24 mouse cellular contexts compared by ENCODE assay signal in the genomic region with DNA sequence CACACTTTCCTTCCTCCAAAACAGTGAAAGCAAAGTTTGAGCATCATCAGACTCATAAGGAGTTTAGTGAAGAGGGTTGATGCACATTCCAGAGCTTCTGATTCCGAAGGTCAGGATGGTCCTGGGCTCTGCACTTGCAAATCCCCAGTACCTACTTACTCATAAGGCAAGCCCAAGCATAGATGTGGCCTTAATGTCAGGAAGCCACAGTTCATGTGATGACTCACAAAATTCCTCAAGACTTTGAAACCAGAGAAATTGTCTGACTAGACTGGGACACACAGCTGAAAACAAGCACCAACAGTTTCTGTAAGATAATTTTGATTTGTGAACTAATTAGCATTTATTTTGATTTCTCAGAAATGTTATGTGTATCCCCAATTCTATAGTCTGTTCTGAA. TPM values are rescaled to one million over a fixed set of nuclear protein-coding genes. Genes with fewer than 3 reads are reported as not detected.
DNase-seq lines count a peak whose midpoint lies in the region; ATAC-seq and TF ChIP-seq lines count a peak whose summit lies in the region.
"Had no signal": no experiment of that assay in that cellular context is flagged by ENCODE, and none has a peak within 500 bp of the region (broad histone marks: within the 10 kb centered on the region; RNA-seq: fewer than 3 reads in every experiment).

No protein-coding gene starts in this region.

- H3K4me2 ChIP-seq in forebrain, embryonic 15.5 days (replicated peaks): no peak overlapping the region
- peak overlapping the region; percentile 9 for H3K4me2 ChIP-seq in myocyte (ENCODE audit: low read depth)
- H3K4me2 ChIP-seq: embryonic facial prominence, embryonic 12.5 days; forebrain, embryonic 13.5 days had no signal

- no peak overlapping the region for H3K4me3 ChIP-seq in forebrain, embryonic 10.5 days
- no peak overlapping the region for H3K4me3 ChIP-seq in forebrain, embryonic 15.5 days
- H3K4me3 ChIP-seq in myocyte: no peak overlapping the region
- H3K4me3 ChIP-seq: embryonic facial prominence, embryonic 10.5 days; embryonic facial prominence, embryonic 12.5 days; forebrain, embryonic 13.5 days had no signal

- peak overlapping the region; percentile 65 for H3K27ac ChIP-seq in forebrain, embryonic 10.5 days
- H3K27ac ChIP-seq in forebrain, embryonic 15.5 days (replicated peaks): no peak overlapping the region
- H3K27ac ChIP-seq: embryonic facial prominence, embryonic 10.5 days; embryonic facial prominence, embryonic 12.5 days; forebrain, embryonic 13.5 days had no signal

- peaks cover 25% of the 10 kb centered on the region for H3K4me1 ChIP-seq in forebrain, embryonic 10.5 days
- H3K4me1 ChIP-seq in forebrain, embryonic 15.5 days: peaks cover 11% of the 10 kb centered on the region
- H3K4me1 ChIP-seq: embryonic facial prominence, embryonic 12.5 days had no signal

- ATAC-seq in forebrain, embryonic 15.5 days (replicated peaks): no peak
- ATAC-seq in megakaryocyte-erythroid progenitor cell, adult 5-6 weeks (replicated peaks; ENCODE audit: low FRiP score, low TSS enrichment, poor library complexity, severe bottlenecking): no peak
- ATAC-seq in erythroid progenitor cell, adult 5-6 weeks (replicated peaks; ENCODE audit: low FRiP score, poor library complexity, severe bottlenecking): no peak
- ATAC-seq: activated CD4-positive, CD25-positive, alpha-beta regulatory T cell, adult 4 months; CD4-positive, CD25-positive, alpha-beta regulatory T cell, adult 4 months; forebrain, embryonic 13.5 days; forebrain, embryonic 16.5 days had no signal

- DNase-seq in forebrain, embryonic 10.5 days (ENCODE audit: extremely low spot score, low spot score): no peak
- peak; percentile 68 for DNase-seq in 3T3-L1 (ENCODE audit: low read depth, low spot score)
- DNase-seq in ES-CJ7 (ENCODE audit: low read depth, low spot score): peak; percentile 21
- no peak for DNase-seq in urinary bladder, postnatal 25 days (ENCODE audit: low spot score)
- DNase-seq: adrenal gland, adult 8-10 months; adrenal gland, postnatal 14 days; adrenal gland, postnatal 36 days; cerebellum, adult 11-12 months; cerebellum, adult 2 months; cerebellum, adult 9-10 months; cerebellum, postnatal 10 days; cerebellum, postnatal 25 days had no signal

- TF ChIP-seq POLR2A in myocyte (IDR thresholded peaks at IDR 0.05; ENCODE audit: insufficient read length, low read depth): no peak

- WGBS in forebrain, embryonic 10.5 days: 77% methylated on average over 1 of the region's 1 CpGs
- WGBS in forebrain, embryonic 15.5 days: 72% methylated on average over 1 of the region's 1 CpGs

- H3K79me2 ChIP-seq in myocyte (ENCODE audit: control insufficient read depth, insufficient read depth): no peaks in the 10 kb centered on the region

- H3K9me3 ChIP-seq in forebrain, embryonic 10.5 days: no peaks in the 10 kb centered on the region
- H3K9me3 ChIP-seq in forebrain, embryonic 15.5 days: no peaks in the 10 kb centered on the region
- H3K9me3 ChIP-seq: embryonic facial prominence, embryonic 10.5 days; embryonic facial prominence, embryonic 12.5 days; forebrain, embryonic 13.5 days had no signal

- H3K36me3 ChIP-seq in forebrain, embryonic 10.5 days (replicated peaks): no peaks in the 10 kb centered on the region
- H3K36me3 ChIP-seq in forebrain, embryonic 15.5 days: no peaks in the 10 kb centered on the region
- H3K36me3 ChIP-seq in myocyte (ENCODE audit: control insufficient read depth, insufficient read depth): no peaks in the 10 kb centered on the region
- H3K36me3 ChIP-seq: embryonic facial prominence, embryonic 10.5 days; embryonic facial prominence, embryonic 12.5 days had no signal

- H3ac ChIP-seq in myocyte (ENCODE audit: control insufficient read depth, insufficient read length): no peak overlapping the region

- no peaks in the 10 kb centered on the region for H3K27me3 ChIP-seq in forebrain, embryonic 10.5 days (ENCODE audit: poor library complexity, severe bottlenecking)
- H3K27me3 ChIP-seq in forebrain, embryonic 15.5 days: no peaks in the 10 kb centered on the region
- no peaks in the 10 kb centered on the region for H3K27me3 ChIP-seq in myocyte (ENCODE audit: control insufficient read depth, insufficient read depth, insufficient read length)
- H3K27me3 ChIP-seq: CH12.LX; embryonic facial prominence, embryonic 12.5 days; forebrain, embryonic 13.5 days had no signal

- H3K9ac ChIP-seq in forebrain, embryonic 15.5 days (replicated peaks): no peak overlapping the region
- H3K9ac ChIP-seq: embryonic facial prominence, embryonic 12.5 days; forebrain, embryonic 13.5 days had no signal

TF ChIP-seq in myocyte, 11 proteins besides CTCF, POLR2A, EP300 and RAD21:
- TF ChIP-seq MYOD1 (IDR thresholded peaks at IDR 0.05; ENCODE audit: control insufficient read depth in 1 of 3, insufficient read length in 2 of 3, low read depth in 2 of 3) (no peak), MYOG (IDR thresholded peaks at IDR 0.05; ENCODE audit: control insufficient read depth in 1 of 3, insufficient read depth in 1 of 3, insufficient read length in 2 of 3, low read depth in 2 of 3) (no peak), TCF12 (IDR thresholded peaks at IDR 0.05; ENCODE audit: insufficient read depth, poor library complexity, severe bottlenecking) (no peak), USF1 (IDR thresholded peaks at IDR 0.05; ENCODE audit: low read depth) (no peak), MAX (IDR thresholded peaks at IDR 0.05; ENCODE audit: low read depth) (no peak), SRF (IDR thresholded peaks at IDR 0.05; ENCODE audit: control insufficient read depth, insufficient read length, low read depth) (no peak), CEBPB (IDR thresholded peaks at IDR 0.05; ENCODE audit: insufficient read depth, poor library complexity, severe bottlenecking) (no peak), TCF3 (IDR thresholded peaks at IDR 0.05; ENCODE audit: insufficient read length, low read depth) (no peak), REST (IDR thresholded peaks at IDR 0.05; ENCODE audit: insufficient read depth, insufficient read length) (no peak), E2F4 (IDR thresholded peaks at IDR 0.05; ENCODE audit: insufficient read depth) (no peak)

RNA-seq across cellular contexts. Expression of a gene that starts 42.7 kb away (rescaled TPM):
- 15.9 and 16.0 TPM in 2 replicates for polyA plus RNA-seq in forebrain, embryonic 10.5 days (2016; fragmentation: Nextera tagmentation; extraction: Ambion mirVana)
- 14.8 and 18.6 TPM in 2 replicates for polyA plus RNA-seq in forebrain, embryonic 15.5 days (2015; fragmentation: Nextera tagmentation; extraction: Ambion mirVana)
- 5.3 TPM for polyA plus RNA-seq in myocyte (2012; fragmentation: generic; extraction: Trizol)
- total RNA-seq in megakaryocyte-erythroid progenitor cell, adult 5-6 weeks (2014; fragmentation: Nextera tagmentation): 23.4 and 32.1 TPM in 2 replicates
- 25.3 and 25.7 TPM in 2 replicates for total RNA-seq in megakaryocyte-erythroid progenitor cell, adult 5-6 weeks (2017)
- 0.84 and 5.0 TPM in 2 replicates for total RNA-seq in erythroid progenitor cell, adult 5-6 weeks (2015; ENCODE audit: low replicate concordance)
- 1.2 and 3.0 TPM in 2 replicates for total RNA-seq in erythroid progenitor cell, adult 5-6 weeks (2017; ENCODE audit: low replicate concordance)
- total RNA-seq: CH12.LX, MEL had no signal

Comparison
In these comparisons a context has a peak if more than half of its experiments do, and no peak if none do; other contexts are left out.
1. DNase-seq: peak in 3T3-L1 (single experiment) and ES-CJ7 (single experiment); none in forebrain, embryonic 10.5 days (single experiment) and urinary bladder, postnatal 25 days (single experiment).